Mouse (Mus musculus) erythroid progenitor cell, adult 5-6 weeks (primary cell): ENCODE results near the gene Slitrk2. TPM values are rescaled to one million over a fixed set of nuclear protein-coding genes. Genes with fewer than 3 reads are reported as not detected.

Experiments
- ATAC-seq: replicated peaks from 2 replicates; pipeline ENCODE4 v1.8.0; 2016; ENCODE audit warnings: moderate number of reproducible peaks, mild to moderate bottlenecking, moderate TSS enrichment, inconsistent platforms; ENCODE audit not compliant: poor library complexity, low FRiP score, severe bottlenecking
- total RNA-seq, 2 experiments: library from RNA; stranded (forward) in 1 of 2; stranded (reverse) in 1 of 2; fragments of 150-400 nt in 1 of 2; fragments of 186-747, 209-891 nt in 1 of 2; gene quantifications; 2 replicates each; pipeline versions ENCODE4 v1.2.3 to v1.2.4; 2015 to 2017; ENCODE audit warnings: low replicate concordance in 2 of 2

Slitrk2 gene
- total RNA-seq (2015; ENCODE audit: low replicate concordance) = not detected in 2 replicates
- total RNA-seq (2017; ENCODE audit: low replicate concordance) = not detected in 2 replicates

DNA sequence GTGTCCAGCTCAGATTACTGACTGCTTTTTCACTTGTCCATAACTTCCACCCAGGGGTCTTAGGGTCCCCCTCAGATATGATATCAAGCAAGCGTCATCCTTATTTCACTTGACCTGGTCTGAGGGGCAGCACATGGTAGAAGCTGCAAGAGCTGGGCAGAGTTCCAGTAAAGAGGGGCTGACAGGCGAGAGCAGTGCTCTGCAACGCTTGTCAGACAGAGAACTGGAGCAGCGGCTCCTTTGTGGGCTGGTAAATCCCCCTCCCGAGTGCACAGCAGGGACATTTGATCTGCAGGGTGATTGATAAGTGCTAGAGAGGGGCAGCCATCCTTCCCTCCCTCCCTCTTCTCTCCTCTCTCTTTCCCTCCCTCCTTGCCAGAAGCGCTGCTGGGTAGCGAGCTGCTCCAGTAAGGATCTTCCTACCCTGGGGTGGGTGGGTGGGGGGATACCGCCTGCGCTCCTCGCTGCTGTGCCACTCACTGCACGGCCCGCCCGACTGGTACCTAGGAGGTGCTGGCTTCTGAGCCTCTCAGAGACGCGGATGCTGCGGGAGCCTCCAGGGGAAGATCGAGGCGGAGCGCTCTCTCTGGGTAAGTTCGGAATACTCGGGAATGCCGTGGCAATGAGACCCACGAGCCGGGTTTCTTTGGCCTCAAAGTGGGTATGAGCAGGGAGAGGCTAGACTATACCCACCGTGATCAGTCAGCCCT is at the start of gene Slitrk2:
Slitrk2 (plus strand) TSS at position 408 of the 710 bp plus-strand sequence.
- ATAC-seq = no peak

DNA sequence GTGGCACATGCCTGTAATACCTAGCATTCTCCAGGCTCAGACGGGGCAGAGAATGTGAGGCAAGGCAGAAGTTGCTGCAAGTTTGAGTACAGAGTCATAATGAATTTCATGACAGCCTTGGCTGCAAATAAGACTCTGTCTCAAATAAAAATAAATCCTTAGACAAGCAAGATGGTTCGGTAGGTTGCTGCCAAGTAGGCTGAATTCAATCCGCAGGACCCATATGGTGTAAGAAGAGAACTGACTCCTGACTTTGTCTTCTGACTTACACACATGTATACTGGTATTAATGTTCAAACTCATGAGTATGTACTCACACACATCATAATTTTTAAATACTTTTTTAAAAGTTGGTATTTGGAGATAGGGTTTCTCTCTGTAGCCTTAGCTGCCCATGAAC is 43.6 kb upstream of the Slitrk2 start:
- no peak for ATAC-seq

DNA sequence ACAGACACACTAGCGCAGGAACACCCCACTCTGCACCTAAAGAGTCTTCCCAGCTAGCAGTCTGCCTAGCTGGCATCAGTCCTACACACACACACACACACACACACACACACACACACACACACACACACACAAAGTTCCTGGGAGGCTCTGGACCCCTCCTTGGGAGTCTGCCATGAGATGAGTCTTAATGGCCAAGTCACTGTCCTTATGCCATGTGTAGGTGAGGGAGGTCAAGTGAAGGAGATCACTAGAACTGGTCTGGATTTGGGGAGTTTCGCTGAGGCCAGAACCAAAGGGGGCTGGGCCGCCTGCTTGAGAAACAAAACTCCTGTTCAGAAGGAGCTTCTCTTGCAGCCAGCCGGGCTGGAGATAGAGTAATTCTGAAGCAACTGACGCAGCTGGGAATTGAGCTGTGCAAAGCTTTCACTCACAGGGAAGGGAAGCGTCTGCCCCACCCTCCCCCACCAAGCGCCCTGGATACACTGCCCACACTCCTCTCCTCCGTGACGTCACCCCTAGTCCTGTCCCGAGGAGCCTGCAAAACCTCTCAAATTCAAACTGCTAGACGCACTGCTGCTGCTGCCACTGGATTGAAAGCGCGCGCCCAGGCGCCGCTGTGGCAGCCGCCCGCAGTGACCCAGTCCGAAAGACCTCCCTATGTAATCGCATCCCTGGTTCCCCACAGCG is 3.5 kb downstream of the Slitrk2 start:
- ATAC-seq = no peak

DNA sequence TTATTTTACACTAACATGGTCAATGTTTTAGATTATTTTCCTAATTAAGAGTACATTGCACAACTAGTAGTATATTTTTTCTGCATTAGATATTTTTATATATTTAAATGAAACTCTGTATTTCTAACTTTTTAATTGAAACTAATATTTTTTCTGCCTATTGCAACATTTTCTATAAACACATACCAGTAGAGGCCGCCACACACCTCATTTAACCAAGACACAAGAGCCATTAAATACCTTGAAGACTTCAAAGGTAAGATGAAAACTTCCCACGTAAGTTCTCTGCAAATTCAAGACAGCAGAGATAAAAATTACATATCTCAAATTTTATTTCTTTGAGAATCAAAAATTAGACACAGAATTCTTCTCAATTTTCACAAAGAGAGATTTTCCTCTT is 8.2 kb downstream of the Slitrk2 start:
- no peak for ATAC-seq

DNA sequence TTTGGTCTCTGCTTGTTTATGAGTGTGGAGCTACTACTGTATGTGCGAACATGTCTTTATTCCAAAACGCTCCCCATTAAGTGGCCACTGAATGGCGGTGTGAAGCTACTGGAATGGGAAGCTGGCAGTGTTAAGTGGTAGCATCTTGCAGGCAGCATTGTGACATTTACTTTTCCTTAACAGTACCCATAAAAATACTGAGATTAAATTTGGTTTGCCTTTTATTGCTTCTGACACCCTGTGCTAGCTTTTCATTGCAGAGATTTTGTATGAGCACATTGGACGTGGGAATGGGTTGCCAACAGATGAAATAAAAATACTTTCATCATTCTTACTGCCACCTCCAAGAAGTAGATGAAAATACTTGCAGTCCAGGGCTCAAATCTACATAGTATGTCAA is 27.8 kb downstream of the Slitrk2 start:
- no peak for ATAC-seq

DNA sequence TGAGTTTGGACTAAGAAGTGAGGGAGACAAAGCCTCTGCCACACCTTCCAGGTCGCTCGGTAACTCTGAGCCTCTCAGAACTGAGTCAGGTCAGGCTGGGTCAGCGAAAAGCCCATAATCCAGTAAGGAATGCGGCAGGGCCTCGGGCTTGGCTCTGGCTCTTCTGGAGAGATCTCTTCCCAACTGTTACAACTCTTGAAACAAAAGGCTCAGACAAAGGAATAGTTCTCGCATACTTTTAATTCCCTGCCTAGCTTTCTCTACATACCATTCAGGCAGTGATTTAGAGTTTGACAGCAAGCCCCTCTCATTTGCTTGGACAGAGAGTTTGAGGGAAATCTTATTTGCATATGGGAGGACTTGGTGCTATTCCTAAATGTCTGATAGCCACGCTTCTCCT is 29.5 kb downstream of the Slitrk2 start:
- ATAC-seq = no peak
